Comparison of ENCODE assay signal across 23 mouse cellular contexts in the genomic region with DNA sequence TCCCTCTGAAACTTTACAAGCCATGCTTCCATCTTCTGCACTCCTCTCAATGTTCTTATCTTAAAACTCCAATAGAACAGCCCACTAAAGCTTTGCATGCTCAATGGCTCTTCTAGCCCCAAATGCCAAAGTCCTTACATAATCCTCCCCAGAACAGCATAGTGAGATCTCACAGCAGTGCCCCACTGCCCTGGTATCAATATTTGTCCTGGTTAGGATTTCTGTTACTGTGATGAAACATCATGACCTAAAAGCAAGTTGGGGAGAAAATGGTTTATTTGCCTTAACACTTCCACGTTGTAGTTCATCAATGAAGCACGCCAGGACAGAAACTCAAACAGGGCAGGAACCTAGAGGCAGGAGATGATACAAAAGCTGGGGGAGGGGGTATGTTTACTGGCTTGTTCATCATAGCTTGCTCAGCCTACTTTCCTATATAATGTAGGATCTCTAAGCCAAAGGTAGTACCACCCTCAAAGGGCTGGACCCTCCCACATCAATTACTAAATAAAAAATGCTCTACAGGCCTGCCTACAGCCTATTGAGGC. TPM values are rescaled to one million over a fixed set of nuclear protein-coding genes. Genes with fewer than 3 reads are reported as not detected.
DNase-seq lines count a peak whose midpoint lies in the region; ATAC-seq and TF ChIP-seq lines count a peak whose summit lies in the region.
"Had no signal": no experiment of that assay in that cellular context is flagged by ENCODE, and none has a peak within 500 bp of the region (broad histone marks: within the 10 kb centered on the region; RNA-seq: fewer than 3 reads in every experiment).

No protein-coding gene starts in this region.

- 0 out of 2 replicates have a peak overlapping the region, but pooled peaks have one; percentile 22 for H3K4me2 ChIP-seq in heart, embryonic 11.5 days
- H3K4me2 ChIP-seq in heart, embryonic 16.5 days (ENCODE audit: low read depth, low read length): no peak overlapping the region
- H3K4me2 ChIP-seq in lung, postnatal 0 days (replicated peaks; ENCODE audit: low read depth, low read length): no peak overlapping the region
- H3K4me2 ChIP-seq: forebrain, embryonic 13.5 days; hindbrain, embryonic 15.5 days; liver, embryonic 13.5 days; neural tube, embryonic 15.5 days; stomach, embryonic 15.5 days had no signal

- ATAC-seq in heart, embryonic 11.5 days (replicated peaks; ENCODE audit: insufficient number of reproducible peaks, low FRiP score, low TSS enrichment): no peak
- no peak for ATAC-seq in heart, embryonic 16.5 days (replicated peaks; ENCODE audit: extremely low read depth, insufficient read depth, low FRiP score)
- peak; percentile 33; the same call in 1 of the 2 replicates for ATAC-seq in lung, postnatal 0 days
- ATAC-seq: forebrain, embryonic 13.5 days; inflammation-experienced regulatory T-cells, adult 6 months had no signal

- H3K27ac ChIP-seq in heart, embryonic 11.5 days (ENCODE audit: low read depth, low read length): peak overlapping the region; percentile 57
- peak overlapping the region; percentile 71 for H3K27ac ChIP-seq in heart, embryonic 16.5 days (ENCODE audit: low read length)
- H3K27ac ChIP-seq in lung, postnatal 0 days (ENCODE audit: low read length): no peak overlapping the region
- H3K27ac ChIP-seq: forebrain, embryonic 13.5 days; hindbrain, embryonic 10.5 days; hindbrain, embryonic 15.5 days; liver, embryonic 13.5 days; macrophage; neural tube, embryonic 15.5 days; stomach, embryonic 15.5 days had no signal

- no peak for DNase-seq in heart, postnatal 10 days
- no peak for DNase-seq in heart, postnatal 25 days (ENCODE audit: low spot score)
- peak; percentile 12 for DNase-seq in lung, postnatal 0 days (ENCODE audit: low spot score)
- DNase-seq in lung, postnatal 10 days: no peak
- no peak for DNase-seq in kidney, postnatal 10 days
- DNase-seq: adrenal gland, postnatal 36 days; cerebellum, adult 9-10 months; cerebellum, postnatal 36 days; gastrocnemius, postnatal 10 days; kidney, adult 11 months; kidney, postnatal 25 days; liver, embryonic 13.5 days; midbrain, embryonic 14.5 days; right cerebral cortex, postnatal 25 days had no signal

- intact Hi-C loops in heart, postnatal 10 days (cut with DNase I): no loop called here
- intact Hi-C loops in heart, postnatal 25 days (cut with DNase I): no loop called here

- H3K4me1 ChIP-seq in heart, embryonic 11.5 days (ENCODE audit: control insufficient read depth, insufficient read depth, low read length): peaks cover 9% of the 10 kb centered on the region
- peaks cover 19% of the 10 kb centered on the region for H3K4me1 ChIP-seq in heart, embryonic 16.5 days (ENCODE audit: control insufficient read depth, insufficient read depth, low read length)
- H3K4me1 ChIP-seq in lung, postnatal 0 days (ENCODE audit: insufficient read depth, low read depth, low read length): no peaks in the 10 kb centered on the region
- H3K4me1 ChIP-seq: forebrain, embryonic 13.5 days; hindbrain, embryonic 10.5 days; hindbrain, embryonic 15.5 days; liver, embryonic 13.5 days; neural tube, embryonic 15.5 days; stomach, embryonic 15.5 days had no signal

- no peak for TF ChIP-seq CTCF in lung, postnatal 0 days (IDR thresholded peaks at IDR 0.05)

- H3K9me3 ChIP-seq in heart, embryonic 11.5 days (replicated peaks; ENCODE audit: control insufficient read depth, low read length): no peaks in the 10 kb centered on the region
- no peaks in the 10 kb centered on the region for H3K9me3 ChIP-seq in heart, embryonic 16.5 days (replicated peaks; ENCODE audit: control insufficient read depth, low read length)
- no peaks in the 10 kb centered on the region for H3K9me3 ChIP-seq in lung, postnatal 0 days (ENCODE audit: low read length)
- H3K9me3 ChIP-seq: forebrain, embryonic 13.5 days; hindbrain, embryonic 10.5 days; hindbrain, embryonic 15.5 days; liver, embryonic 13.5 days; neural tube, embryonic 15.5 days; stomach, embryonic 15.5 days had no signal

- 0 out of 2 replicates have a peak, but pooled peaks cover 2% of the 10 kb centered on the region for H3K36me3 ChIP-seq in heart, embryonic 11.5 days (ENCODE audit: control insufficient read depth, insufficient read depth, low read length)
- H3K36me3 ChIP-seq in heart, embryonic 16.5 days (ENCODE audit: control insufficient read depth, insufficient read depth): peaks cover 3% of the 10 kb centered on the region
- no peaks in the 10 kb centered on the region for H3K36me3 ChIP-seq in lung, postnatal 0 days (ENCODE audit: insufficient read depth, low read length)
- H3K36me3 ChIP-seq: stomach, embryonic 15.5 days had no signal

- H3K27me3 ChIP-seq in heart, embryonic 11.5 days (ENCODE audit: control insufficient read depth, insufficient read depth, low read length): no peaks in the 10 kb centered on the region
- H3K27me3 ChIP-seq in heart, embryonic 16.5 days (ENCODE audit: control insufficient read depth, insufficient read depth, low read length): no peaks in the 10 kb centered on the region
- no peaks in the 10 kb centered on the region for H3K27me3 ChIP-seq in lung, postnatal 0 days (replicated peaks; ENCODE audit: insufficient read depth, low read length)
- H3K27me3 ChIP-seq: forebrain, embryonic 13.5 days; hindbrain, embryonic 15.5 days; liver, embryonic 13.5 days; neural tube, embryonic 15.5 days; stomach, embryonic 15.5 days had no signal

- 58% methylated on average over 2 of the region's 2 CpGs for WGBS in heart, embryonic 11.5 days (ENCODE audit: insufficient replicate concordance)
- 25% methylated on average over 2 of the region's 2 CpGs for WGBS in heart, embryonic 16.5 days
- WGBS in lung, postnatal 0 days: 40% methylated on average over 2 of the region's 2 CpGs

- no peak overlapping the region for H3K9ac ChIP-seq in heart, embryonic 11.5 days (ENCODE audit: low read depth, low read length)
- no peak overlapping the region for H3K9ac ChIP-seq in heart, embryonic 16.5 days (ENCODE audit: low read length)
- no peak overlapping the region for H3K9ac ChIP-seq in lung, postnatal 0 days (replicated peaks; ENCODE audit: low read depth)
- H3K9ac ChIP-seq: forebrain, embryonic 13.5 days; hindbrain, embryonic 15.5 days; liver, embryonic 13.5 days; neural tube, embryonic 15.5 days; stomach, embryonic 15.5 days had no signal

- no peak for TF ChIP-seq EP300 in lung, postnatal 0 days (IDR thresholded peaks at IDR 0.05)

- H3K4me3 ChIP-seq in heart, embryonic 11.5 days (ENCODE audit: low read depth, low read length): no peak overlapping the region
- H3K4me3 ChIP-seq in heart, embryonic 16.5 days (ENCODE audit: low read length): no peak overlapping the region
- H3K4me3 ChIP-seq in lung, postnatal 0 days (ENCODE audit: low read depth, low read length): no peak overlapping the region
- H3K4me3 ChIP-seq: forebrain, embryonic 13.5 days; hindbrain, embryonic 10.5 days; hindbrain, embryonic 15.5 days; liver, embryonic 13.5 days; neural tube, embryonic 15.5 days; stomach, embryonic 15.5 days had no signal

RNA-seq across cellular contexts. Expression of gene Desi2, which starts 48.8 kb away (rescaled TPM):
- polyA plus RNA-seq in heart, embryonic 11.5 days (2014; fragmentation: Nextera tagmentation; extraction: Ambion mirVana): 22.0 and 22.3 TPM in 2 replicates
- total RNA-seq in heart, postnatal 10 days (2021): 10 to 100 TPM; 23.3 to 27.0 TPM
- 20.6 and 21.2 TPM in 2 replicates for polyA plus RNA-seq in heart, embryonic 16.5 days (2015; fragmentation: Nextera tagmentation; extraction: Ambion mirVana)
- total RNA-seq in heart, postnatal 25 days (2021): 10 to 100 TPM; 17.8 to 18.7 TPM
- 20.0 and 26.2 TPM in 2 replicates for polyA plus RNA-seq in lung, postnatal 0 days (2015; fragmentation: Nextera tagmentation; extraction: Ambion mirVana)
